Mouse (Mus musculus): ENCODE measurements around the gene Gm42906. TPM values are rescaled to one million over a fixed set of nuclear protein-coding genes. Genes with fewer than 3 reads are reported as not detected.

Gene Gm42906
- polyA plus RNA-seq, 1 experiment from 2014 or later = not detected

- no peak for ATAC-seq (ENCODE audit: low read depth)
- Histone ChIP-seq H3K36me3 (ENCODE audit: control insufficient read depth, insufficient read depth, low read length) (no peaks in the 10 kb centered on the region), H3K4me3 (ENCODE audit: low read length) (no peak overlapping the region), H3K4me2 (ENCODE audit: low read depth, low read length) (no peak overlapping the region), H3K27me3 (ENCODE audit: control insufficient read depth, insufficient read depth, low read depth, low read length) (no peaks in the 10 kb centered on the region), H3K9me3 (ENCODE audit: control insufficient read depth, low read length) (no peaks in the 10 kb centered on the region), H3K4me1 (replicated peaks; ENCODE audit: control insufficient read depth, insufficient read depth, low read length) (peaks cover 19% of the 10 kb centered on the region), H3K9ac (ENCODE audit: low read length) (no peak overlapping the region), H3K27ac (ENCODE audit: low read length) (no peak overlapping the region)
- WGBS = 76% methylated on average over 4 of the region's 4 CpGs
Observed at GRCm38 (mm10) chr5:151148079-151148478, 279.9 kb downstream of the Gm42906 start.

DNA sequence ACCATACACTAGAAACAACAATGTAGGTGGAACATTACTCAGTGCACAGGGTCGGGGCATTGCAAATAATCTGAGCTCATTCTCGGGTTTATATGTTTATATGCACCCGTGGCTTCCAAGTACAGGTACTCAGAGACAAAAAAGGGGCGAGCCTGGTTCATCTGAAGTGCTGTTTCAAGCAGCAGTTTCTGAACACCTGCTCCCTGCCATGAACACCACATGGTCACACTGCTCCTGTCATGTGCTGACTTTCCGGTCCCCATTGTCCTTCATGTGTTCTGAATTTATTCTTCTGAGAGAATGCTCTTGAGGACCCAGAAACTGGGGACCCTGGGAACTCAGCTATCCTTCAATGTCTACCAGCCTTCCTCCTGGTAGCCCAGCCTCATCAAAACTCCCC, 282.2 kb downstream of the Gm42906 start:
- no peak for ATAC-seq (ENCODE audit: low read depth)
- H3K9me3 ChIP-seq (ENCODE audit: control insufficient read depth, low read length) = no peaks in the 10 kb centered on the region
- peaks cover 31% of the 10 kb centered on the region for H3K4me1 ChIP-seq (replicated peaks; ENCODE audit: control insufficient read depth, insufficient read depth, low read length)
- no peak overlapping the region for H3K4me3 ChIP-seq (ENCODE audit: low read length)
- H3K36me3 ChIP-seq (ENCODE audit: control insufficient read depth, insufficient read depth, low read length) = no peaks in the 10 kb centered on the region
- H3K9ac ChIP-seq (ENCODE audit: low read length) = no peak overlapping the region
- no peak overlapping the region for H3K27ac ChIP-seq (ENCODE audit: low read length)
- H3K4me2 ChIP-seq (ENCODE audit: low read depth, low read length) = no peak overlapping the region
- H3K27me3 ChIP-seq (ENCODE audit: control insufficient read depth, insufficient read depth, low read depth, low read length) = no peaks in the 10 kb centered on the region
- 59% methylated on average over 5 of the region's 5 CpGs for WGBS

- no peak for ATAC-seq (ENCODE audit: low read depth)
- Histone ChIP-seq H3K4me2 (ENCODE audit: low read depth, low read length) (no peak overlapping the region), H3K36me3 (ENCODE audit: control insufficient read depth, insufficient read depth, low read length) (no peaks in the 10 kb centered on the region), H3K9ac (ENCODE audit: low read length) (no peak overlapping the region; the same call in 1 of the 2 replicates), H3K4me3 (ENCODE audit: low read length) (no peak overlapping the region), H3K4me1 (replicated peaks; ENCODE audit: control insufficient read depth, insufficient read depth, low read length) (peaks cover 31% of the 10 kb centered on the region), H3K27me3 (ENCODE audit: control insufficient read depth, insufficient read depth, low read depth, low read length) (no peaks in the 10 kb centered on the region), H3K9me3 (ENCODE audit: control insufficient read depth, low read length) (no peaks in the 10 kb centered on the region), H3K27ac (ENCODE audit: low read length) (peak overlapping the region; percentile 92)
- 45% methylated on average over 5 of the region's 5 CpGs for WGBS
Observed at GRCm38 (mm10) chr5:151143955-151144354, 284.0 kb downstream of the Gm42906 start.

DNA sequence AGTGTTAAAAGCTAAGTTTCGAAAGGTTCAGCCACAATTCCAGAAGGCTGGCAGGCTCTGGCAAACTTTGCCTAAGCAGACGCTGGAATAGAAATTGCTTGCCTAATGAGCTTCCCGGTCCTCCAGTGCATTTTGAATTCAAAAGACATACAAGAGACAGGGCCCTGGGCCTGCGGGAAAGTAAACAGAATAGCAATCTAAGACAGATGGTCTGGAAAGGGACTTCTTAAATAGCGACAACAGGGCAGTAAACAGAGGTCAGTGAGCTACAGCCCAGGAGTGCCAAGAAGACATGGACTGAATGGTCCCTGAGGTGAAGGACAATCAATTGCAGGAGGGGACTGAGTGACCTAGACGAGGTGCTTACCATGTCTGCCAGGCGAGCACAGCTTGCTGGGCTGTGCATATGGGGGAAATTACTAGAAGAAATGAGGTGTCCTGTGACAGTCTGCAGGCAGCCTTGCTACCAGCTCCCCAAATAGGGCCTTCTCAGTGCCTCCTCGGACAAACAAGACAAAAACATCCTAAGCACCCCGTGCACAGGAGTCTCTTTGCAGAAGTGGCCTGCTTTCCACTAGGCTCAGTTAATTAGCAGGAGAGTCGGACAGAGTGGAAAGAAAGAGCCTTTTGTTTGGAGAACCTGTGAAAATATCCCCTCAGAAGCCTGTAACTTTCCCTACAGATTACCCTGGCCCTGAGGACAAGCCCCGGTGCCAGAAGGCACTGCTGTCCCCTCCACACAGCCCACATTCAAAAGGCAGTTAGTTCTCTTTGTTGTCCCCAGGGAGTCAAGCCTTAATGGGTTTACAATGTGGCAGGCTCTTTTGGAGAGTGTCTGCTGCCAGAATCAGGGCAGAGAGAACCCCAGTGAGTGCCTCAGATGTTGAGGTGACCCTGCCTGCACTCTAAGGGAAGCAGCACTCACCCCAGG, 285.0 kb downstream of the Gm42906 start:
- H3K27ac ChIP-seq (ENCODE audit: low read length) = peak overlapping the region; percentile 92
- peak overlapping the region; percentile 38 for H3K9ac ChIP-seq (ENCODE audit: low read length)
- H3K4me3 ChIP-seq (ENCODE audit: low read length) = no peak overlapping the region
- no peaks in the 10 kb centered on the region for H3K27me3 ChIP-seq (ENCODE audit: control insufficient read depth, insufficient read depth, low read depth, low read length)
- peak; percentile 90 for ATAC-seq (ENCODE audit: low read depth)
- no peaks in the 10 kb centered on the region for H3K36me3 ChIP-seq (ENCODE audit: control insufficient read depth, insufficient read depth, low read length)
- no peaks in the 10 kb centered on the region for H3K9me3 ChIP-seq (ENCODE audit: control insufficient read depth, low read length)
- 11% methylated on average over 11 of the region's 11 CpGs for WGBS
- 0 out of 2 replicates have a peak overlapping the region, but pooled peaks have one; percentile 1 for H3K4me2 ChIP-seq (ENCODE audit: low read depth, low read length)
- peaks cover 32% of the 10 kb centered on the region for H3K4me1 ChIP-seq (replicated peaks; ENCODE audit: control insufficient read depth, insufficient read depth, low read length)

DNA sequence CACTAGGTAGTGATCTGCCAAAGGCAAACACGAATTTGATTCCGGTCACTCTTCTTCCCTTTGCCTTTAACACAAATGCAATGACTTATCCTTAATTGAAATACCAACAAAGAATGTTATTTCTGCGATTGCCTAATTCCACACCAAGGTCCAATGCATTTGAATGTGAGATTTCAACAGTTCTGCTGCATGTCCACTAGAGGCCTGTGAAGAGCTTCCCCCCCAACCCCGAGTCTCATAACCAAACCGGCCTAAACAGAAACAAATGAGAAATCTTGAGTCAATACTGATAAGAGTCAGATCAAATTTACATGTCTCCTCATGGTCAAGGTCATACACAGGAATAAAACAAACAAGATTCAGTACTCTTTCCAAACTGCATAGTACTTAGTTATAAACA, 285.7 kb downstream of the Gm42906 start:
- Histone ChIP-seq H3K27me3 (ENCODE audit: control insufficient read depth, insufficient read depth, low read depth, low read length) (no peaks in the 10 kb centered on the region), H3K4me2 (ENCODE audit: low read depth, low read length) (no peak overlapping the region), H3K4me1 (replicated peaks; ENCODE audit: control insufficient read depth, insufficient read depth, low read length) (peaks cover 33% of the 10 kb centered on the region), H3K9ac (ENCODE audit: low read length) (peak overlapping the region; percentile 33; the same call in 1 of the 2 replicates), H3K27ac (ENCODE audit: low read length) (peak overlapping the region; percentile 92), H3K4me3 (ENCODE audit: low read length) (no peak overlapping the region), H3K9me3 (ENCODE audit: control insufficient read depth, low read length) (no peaks in the 10 kb centered on the region), H3K36me3 (ENCODE audit: control insufficient read depth, insufficient read depth, low read length) (no peaks in the 10 kb centered on the region)
- peak; percentile 69 for ATAC-seq (ENCODE audit: low read depth)
- 26% methylated on average over 5 of the region's 5 CpGs for WGBS

DNA sequence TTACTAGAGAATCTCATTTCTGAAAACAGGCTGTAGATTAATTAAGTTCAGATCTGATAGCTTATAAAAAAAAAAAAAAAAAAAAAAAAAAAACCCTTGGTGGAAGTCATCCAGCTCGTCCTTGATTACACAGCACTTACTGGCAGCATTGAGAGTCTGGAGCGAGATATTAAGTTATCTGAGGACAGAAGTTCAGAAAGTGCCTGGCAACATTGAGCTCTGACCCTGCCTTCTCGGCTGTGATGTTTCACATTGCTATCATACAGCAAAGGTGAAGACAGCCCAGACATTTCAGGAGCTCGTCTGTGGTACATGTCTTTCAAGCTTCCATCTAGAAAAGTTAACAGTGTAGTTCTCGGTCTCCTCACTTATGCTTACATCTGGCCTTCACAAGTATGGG, 290.1 kb downstream of the Gm42906 start:
- no peak for ATAC-seq (ENCODE audit: low read depth)
- WGBS = 58% methylated on average over 5 of the region's 5 CpGs
- Histone ChIP-seq H3K4me3 (ENCODE audit: low read length) (no peak overlapping the region), H3K9ac (ENCODE audit: low read length) (no peak overlapping the region), H3K36me3 (ENCODE audit: control insufficient read depth, insufficient read depth, low read length) (no peaks in the 10 kb centered on the region), H3K4me1 (replicated peaks; ENCODE audit: control insufficient read depth, insufficient read depth, low read length) (peaks cover 33% of the 10 kb centered on the region), H3K27me3 (ENCODE audit: control insufficient read depth, insufficient read depth, low read depth, low read length) (no peaks in the 10 kb centered on the region), H3K9me3 (ENCODE audit: control insufficient read depth, low read length) (no peaks in the 10 kb centered on the region), H3K27ac (ENCODE audit: low read length) (no peak overlapping the region), H3K4me2 (ENCODE audit: low read depth, low read length) (no peak overlapping the region)

- H3K27ac ChIP-seq (ENCODE audit: low read length) = no peak overlapping the region
- H3K27me3 ChIP-seq (ENCODE audit: control insufficient read depth, insufficient read depth, low read depth, low read length) = no peaks in the 10 kb centered on the region
- no peak overlapping the region for H3K9ac ChIP-seq (ENCODE audit: low read length)
- no peak overlapping the region for H3K4me3 ChIP-seq (ENCODE audit: low read length)
- H3K4me2 ChIP-seq (ENCODE audit: low read depth, low read length) = no peak overlapping the region
- no peak for ATAC-seq (ENCODE audit: low read depth)
- 85% methylated on average over 4 of the region's 4 CpGs for WGBS
- H3K36me3 ChIP-seq (ENCODE audit: control insufficient read depth, insufficient read depth, low read length) = no peaks in the 10 kb centered on the region
- H3K4me1 ChIP-seq (replicated peaks; ENCODE audit: control insufficient read depth, insufficient read depth, low read length) = peaks cover 28% of the 10 kb centered on the region
- H3K9me3 ChIP-seq (ENCODE audit: control insufficient read depth, low read length) = no peaks in the 10 kb centered on the region
Observed at GRCm38 (mm10) chr5:151137311-151137710, 290.7 kb downstream of the Gm42906 start.

GRCm38 (mm10) chr5:151135965-151136364, 292.0 kb downstream of the Gm42906 start:
- Histone ChIP-seq H3K4me1 (replicated peaks; ENCODE audit: control insufficient read depth, insufficient read depth, low read length) (peaks cover 20% of the 10 kb centered on the region), H3K4me3 (ENCODE audit: low read length) (no peak overlapping the region), H3K36me3 (ENCODE audit: control insufficient read depth, insufficient read depth, low read length) (no peaks in the 10 kb centered on the region), H3K9me3 (ENCODE audit: control insufficient read depth, low read length) (no peaks in the 10 kb centered on the region), H3K4me2 (ENCODE audit: low read depth, low read length) (no peak overlapping the region), H3K27me3 (ENCODE audit: control insufficient read depth, insufficient read depth, low read depth, low read length) (no peaks in the 10 kb centered on the region), H3K27ac (ENCODE audit: low read length) (peak overlapping the region; percentile 51), H3K9ac (ENCODE audit: low read length) (no peak overlapping the region)
- WGBS = 42% methylated on average over 6 of the region's 6 CpGs
- ATAC-seq (ENCODE audit: low read depth) = peak; percentile 66

- WGBS = 39% methylated on average over 8 of the region's 8 CpGs
- Histone ChIP-seq H3K4me3 (ENCODE audit: low read length) (no peak overlapping the region), H3K9me3 (ENCODE audit: control insufficient read depth, low read length) (no peaks in the 10 kb centered on the region), H3K36me3 (ENCODE audit: control insufficient read depth, insufficient read depth, low read length) (no peaks in the 10 kb centered on the region), H3K4me2 (ENCODE audit: low read depth, low read length) (no peak overlapping the region), H3K4me1 (replicated peaks; ENCODE audit: control insufficient read depth, insufficient read depth, low read length) (peaks cover 20% of the 10 kb centered on the region), H3K9ac (ENCODE audit: low read length) (no peak overlapping the region), H3K27ac (ENCODE audit: low read length) (peak overlapping the region; percentile 51), H3K27me3 (ENCODE audit: control insufficient read depth, insufficient read depth, low read depth, low read length) (no peaks in the 10 kb centered on the region)
- ATAC-seq (ENCODE audit: low read depth) = peak; percentile 69
Observed at GRCm38 (mm10) chr5:151135078-151135826, 292.7 kb downstream of the Gm42906 start.

Measured in lung, embryonic 16.5 days (tissue).